Mouse (Mus musculus): ENCODE measurements around the gene Cit.

GRCm38 (mm10) chr5:115944791-115945490 is 99.9 kb downstream of the Cit start:
- TF ChIP-seq CTCF (IDR thresholded peaks at IDR 0.05; ENCODE audit: low read depth, low read length): no peak
- no peak for TF ChIP-seq POLR2A (IDR thresholded peaks at IDR 0.05; ENCODE audit: extremely low read depth, insufficient read depth, low read length)
